Mouse (Mus musculus) olfactory bulb, adult 2 months (tissue): Measurements from ENCODE around the gene 1810010D01Rik.

Experiments used
- CTCF ChIP-seq: fragments of 200-500 bp; IDR thresholded peaks from 2 replicates; pipeline ENCODE4 v1.5.1; 2012; ENCODE audit warnings: low read depth, mild to moderate bottlenecking, low read length, moderate library complexity; ENCODE audit not compliant: insufficient read depth
- POLR2A ChIP-seq: fragments of 200-500 bp; IDR thresholded peaks from 2 replicates; pipeline ENCODE4 v1.6.1; 2012; ENCODE audit warnings: mild to moderate bottlenecking, low read depth, low read length, moderate library complexity; ENCODE audit not compliant: insufficient read depth

DNA sequence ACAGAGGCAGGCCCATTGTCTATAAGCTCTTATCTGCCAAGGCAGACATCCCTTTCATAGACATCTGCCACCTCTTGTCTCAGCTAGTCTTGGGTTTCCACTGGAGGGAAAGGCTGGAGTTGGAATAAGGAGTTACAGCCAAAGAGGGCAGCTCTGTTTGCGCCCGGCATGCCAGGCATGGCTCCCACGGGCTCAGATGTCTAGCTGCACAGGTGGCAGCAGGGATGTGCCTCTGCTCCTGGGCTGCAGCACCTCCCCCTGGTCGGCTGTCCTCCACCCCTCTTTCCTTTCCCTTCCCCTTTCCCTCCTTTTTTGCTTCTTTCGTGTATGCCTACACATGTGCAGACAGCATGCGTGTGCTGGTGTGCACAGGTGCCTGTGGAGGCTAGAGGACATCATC is 15.1 kb downstream of the 1810010D01Rik start:
- TF ChIP-seq CTCF (no peak), POLR2A (no peak)
